Comparison of ENCODE assay signal across 7 mouse cellular contexts in genomic region chr4:91371131-91371818, GRCm38 (mm10). TPM values are rescaled to one million over a fixed set of nuclear protein-coding genes. Genes with fewer than 3 reads are reported as not detected.
DNase-seq lines count a peak whose midpoint lies in the region; ATAC-seq and TF ChIP-seq lines count a peak whose summit lies in the region.

No protein-coding gene starts in this region.

- no peak for TF ChIP-seq POLR2A in olfactory bulb, adult 2 months (IDR thresholded peaks at IDR 0.05; ENCODE audit: insufficient read depth, low read depth, low read length)

- no peak for TF ChIP-seq CTCF in olfactory bulb, adult 2 months (IDR thresholded peaks at IDR 0.05; ENCODE audit: insufficient read depth, low read depth, low read length)

- DNase-seq in left cerebral cortex, adult 18-20 months (ENCODE audit: low spot score in 2 of 2), result peak; percentile 61 to 69
- DNase-seq in left cerebral cortex, adult 11 months (ENCODE audit: low spot score), result no peak
- DNase-seq in cerebellum, postnatal 10 days, result peak; percentile 67 to 69
- peak; percentile 38 to 55 for DNase-seq in frontal cortex, postnatal 14 days (ENCODE audit: low spot score in 2 of 2)
- DNase-seq in limb, embryonic 11.5 days (ENCODE audit: low spot score), result peak; percentile 53

- peak overlapping the region; percentile 49; the same call in 1 of the 2 replicates for H3K9ac ChIP-seq in limb, embryonic 11.5 days (ENCODE audit: low read length)

- peak overlapping the region; percentile 55 for H3K4me3 ChIP-seq in limb, embryonic 11.5 days (ENCODE audit: low read depth, low read length)
- peak overlapping the region; percentile 46 for H3K4me3 ChIP-seq in olfactory bulb, adult 2 months (ENCODE audit: insufficient read depth, low read depth, low read length)

- H3K9me3 ChIP-seq in limb, embryonic 11.5 days (ENCODE audit: control insufficient read depth, low read length), result no peaks in the 10 kb centered on the region

- H3K27ac ChIP-seq in limb, embryonic 11.5 days (replicated peaks; ENCODE audit: low read depth, low read length), result no peak overlapping the region
- H3K27ac ChIP-seq in olfactory bulb, adult 2 months (ENCODE audit: insufficient read depth, low read depth, low read length), result no peak overlapping the region

- peak overlapping the region; percentile 98 for H3K4me2 ChIP-seq in limb, embryonic 11.5 days (ENCODE audit: low read depth, severe bottlenecking)

- no peaks in the 10 kb centered on the region for H3K36me3 ChIP-seq in limb, embryonic 11.5 days (ENCODE audit: control insufficient read depth, insufficient read depth, low read length)

- under 1% methylated on average over 63 of the region's 82 CpGs for WGBS in limb, embryonic 11.5 days
- 2% methylated on average over 82 of the region's 82 CpGs for WGBS in olfactory bulb, adult 2 months

- peaks cover 58% of the 10 kb centered on the region for H3K27me3 ChIP-seq in limb, embryonic 11.5 days (ENCODE audit: control insufficient read depth, insufficient read depth, low read length)

- ATAC-seq in limb, embryonic 11.5 days (ENCODE audit: insufficient number of reproducible peaks, low FRiP score, low TSS enrichment, low read depth), result peak; percentile 52
- ATAC-seq in inflammation-experienced regulatory T-cells, adult 6 months, result no peak

- peaks cover 10% of the 10 kb centered on the region; the same call in 1 of the 2 replicates for H3K4me1 ChIP-seq in limb, embryonic 11.5 days (ENCODE audit: control insufficient read depth, insufficient read depth, low read length)
- peaks cover 24% of the 10 kb centered on the region for H3K4me1 ChIP-seq in olfactory bulb, adult 2 months (ENCODE audit: control insufficient read depth, insufficient read depth, low read length)

RNA-seq across cellular contexts. Expression of gene Elavl2, which starts 29.3 kb away (rescaled TPM):
- total RNA-seq in left cerebral cortex, adult 18-20 months (2021), result 100 to 1,000 TPM in 1 of 2 experiments, 10 to 100 TPM in 1; 94.8 to 104 TPM
- polyA plus RNA-seq in limb, embryonic 11.5 days (2014; fragmentation: Nextera tagmentation; extraction: Ambion mirVana), result 4.2 and 4.5 TPM in 2 replicates
- polyA plus RNA-seq in olfactory bulb, adult 2 months (2012; ENCODE audit: insufficient read depth, insufficient read length, low replicate concordance, missing spikeins), result not detected in 2 replicates
- polyA plus RNA-seq in inflammation-experienced regulatory T-cells, adult 6 months (2017; shearing (Covaris generic)), result under 1 TPM in 2 of 3 experiments, not detected in 1; 0.15 to 0.27 TPM
